Mouse (Mus musculus) hindbrain, embryonic 14.5 days (tissue): ENCODE data around the gene Olfr518. TPM values are rescaled to one million over a fixed set of nuclear protein-coding genes. Genes with fewer than 3 reads are reported as not detected.
A peak's percentile ranks its signal among the peaks of the same experiment; 100 is the strongest.

ENCODE experiments used
- ATAC-seq: fragments of 200-750 bp; cut with Nextera tagmentation; 2 replicates; pipeline ENCODE4 v1.8.0; 2017; ENCODE audit warnings: moderate number of reproducible peaks, mild to moderate bottlenecking, moderate TSS enrichment, moderate library complexity; ENCODE audit not compliant: low FRiP score
- DNase-seq: peaks from one replicate; pipeline ENCODE4 v3.0.0-alpha.2; 2015; ENCODE audit warnings: low spot score
- H3K27ac ChIP-seq: fragments of 300-500 bp; sonication (generic); 2 replicates; pipeline ENCODE4 v1.5.1; 2014; ENCODE audit warnings: mild to moderate bottlenecking, moderate library complexity
- H3K27me3 ChIP-seq: fragments of 300-500 bp; sonication (generic); 2 replicates; pipeline ENCODE4 v1.6.1; 2014; ENCODE audit warnings: mild to moderate bottlenecking, low read length, mixed read lengths; ENCODE audit not compliant: control insufficient read depth, insufficient read depth
- H3K36me3 ChIP-seq: fragments of 300-500 bp; sonication (generic); replicated peaks from 2 replicates; pipeline ENCODE4 v1.6.1; 2014; ENCODE audit not compliant: control insufficient read depth, insufficient read depth
- H3K4me1 ChIP-seq: fragments of 300-500 bp; sonication (generic); replicated peaks from 2 replicates; pipeline ENCODE4 v1.6.1; 2014; ENCODE audit warnings: antibody characterized with exemption, low read length, mixed read lengths; ENCODE audit not compliant: control insufficient read depth, insufficient read depth
- H3K4me2 ChIP-seq: fragments of 300-500 bp; sonication (generic); replicated peaks from 2 replicates; pipeline ENCODE4 v1.6.1; 2014; ENCODE audit warnings: mild to moderate bottlenecking, moderate library complexity
- H3K4me3 ChIP-seq: fragments of 300-500 bp; sonication (generic); replicated peaks from 2 replicates; pipeline ENCODE4 v1.5.1; 2014; ENCODE audit warnings: mild to moderate bottlenecking, low read length
- H3K9ac ChIP-seq: fragments of 300-500 bp; sonication (generic); 2 replicates; pipeline ENCODE4 v1.6.1; 2014
- H3K9me3 ChIP-seq: fragments of 300-500 bp; sonication (generic); 2 replicates; pipeline ENCODE4 v1.6.1; 2016; ENCODE audit warnings: low read length; ENCODE audit not compliant: control insufficient read depth
- WGBS: fragments of 180-500 bp; shearing (Covaris S2); extraction: QIAGEN DNeasy Blood & Tissue Kit; methylation state at CpG from one replicate; pipeline ENCODE4 v1.1.7; 2014; 5-methylcytosine and 5-hydroxymethylcytosine counted together
- polyA plus RNA-seq: library from polyadenylated mRNA; unstranded; fragments of >200 nt; fragmentation: Nextera tagmentation; extraction: Ambion mirVana; gene quantifications from 2 replicates; pipeline ENCODE4 v1.2.1, GENCODE M21; 2014

The Olfr518 gene
- polyA plus RNA-seq, result not detected in 2 replicates

DNA sequence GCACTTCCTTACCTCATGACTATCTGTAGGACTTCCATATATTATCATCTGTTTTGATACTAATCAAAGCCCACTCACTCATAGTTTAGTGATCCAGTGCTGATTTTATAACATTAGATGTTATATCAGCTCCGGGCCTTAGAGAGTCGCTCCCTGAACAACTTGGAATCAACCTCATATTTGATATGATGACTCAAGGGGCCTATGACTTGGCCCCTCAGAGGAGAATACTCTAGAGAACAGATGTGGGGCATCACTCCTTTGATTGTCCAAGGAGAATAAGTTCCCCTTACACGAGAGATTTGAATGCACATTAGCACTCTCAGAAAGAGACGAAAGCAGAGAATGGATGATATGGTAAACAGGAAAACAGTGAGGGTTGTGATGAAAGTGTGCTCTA, at the start of gene Olfr518:
TSS of gene Olfr518 (minus strand) at position 101 of the 400 bp plus-strand sequence.
- Histone ChIP-seq H3K9ac (no peak within 1 kb of the TSS), H3K4me3 (no peak within 1 kb of the TSS), H3K4me2 (no peak within 1 kb of the TSS), H3K27ac (no peak within 1 kb of the TSS), H3K9me3 (no peaks in the 10 kb centered on the region), H3K4me1 (no peaks in the 10 kb centered on the region), H3K36me3 (no peaks in the 10 kb centered on the region), H3K27me3 (no peaks in the 10 kb centered on the region)
- 84% methylated on average over 4 of the region's 4 CpGs for WGBS
- DNase-seq, result no peak
- no peak for ATAC-seq

GRCm38 (mm10) chr7:108933794-108934731, 49.3 kb upstream of the Olfr518 start, which contains the start of gene Eif3f:
TSS of gene Eif3f (plus strand) at chr7:108934417.
- peak within 1 kb of the TSS; percentile 81 for H3K27ac ChIP-seq
- H3K4me2 ChIP-seq, result peak within 1 kb of the TSS; percentile 96
- H3K4me3 ChIP-seq, result peak within 1 kb of the TSS; percentile 96
- ATAC-seq, result peak; percentile 97
- no peaks in the 10 kb centered on the region for H3K27me3 ChIP-seq
- peaks cover 18% of the 10 kb centered on the region for H3K4me1 ChIP-seq
- peaks cover 31% of the 10 kb centered on the region for H3K36me3 ChIP-seq
- H3K9ac ChIP-seq, result peak within 1 kb of the TSS; percentile 94
- H3K9me3 ChIP-seq, result no peaks in the 10 kb centered on the region
- DNase-seq, result peak; percentile 99
- WGBS, result 2% methylated on average over 50 of the region's 50 CpGs

DNA sequence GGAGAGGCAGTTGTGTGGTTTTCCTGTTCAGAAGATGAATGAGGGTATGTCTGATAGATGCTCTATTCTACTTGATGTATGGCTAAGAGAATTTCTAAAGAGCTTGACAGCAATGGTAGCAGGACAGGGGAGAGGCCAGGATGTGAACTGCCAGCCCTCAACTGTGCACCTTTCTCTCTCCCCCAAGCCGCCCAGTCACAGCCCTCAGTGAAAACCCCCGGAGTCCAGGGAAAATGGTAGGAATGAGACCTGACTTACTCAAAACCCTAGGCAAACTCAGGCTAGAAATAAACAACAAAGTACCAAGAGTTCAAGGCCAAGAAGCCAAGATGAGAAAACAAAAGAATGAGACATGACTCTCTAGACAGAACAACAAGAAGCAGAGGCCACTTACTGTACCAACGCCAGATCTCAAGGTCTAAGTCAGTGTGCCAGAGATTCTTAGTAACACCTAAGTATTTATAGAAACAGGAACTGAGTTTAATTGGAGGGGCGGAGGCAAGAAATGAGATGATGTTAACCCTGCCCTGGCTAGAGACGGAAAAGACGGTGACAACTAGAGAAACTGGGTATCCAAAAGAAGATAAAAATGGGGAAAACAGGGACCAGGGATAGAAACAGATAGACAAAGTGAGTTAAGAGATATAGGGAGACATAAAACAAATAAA, 45.1 kb upstream of the Olfr518 start, which contains the start of gene Nlrp10:
TSS of gene Nlrp10 (minus strand) at position 453 of the 668 bp plus-strand sequence.
- no peak within 1 kb of the TSS for H3K9ac ChIP-seq
- no peak for ATAC-seq
- no peaks in the 10 kb centered on the region for H3K9me3 ChIP-seq
- DNase-seq, result no peak
- H3K36me3 ChIP-seq, result no peaks in the 10 kb centered on the region
- no peak within 1 kb of the TSS for H3K27ac ChIP-seq
- 84% methylated on average over 6 of the region's 6 CpGs for WGBS
- H3K4me2 ChIP-seq, result no peak within 1 kb of the TSS
- peaks cover 2% of the 10 kb centered on the region; the same call in 1 of the 2 replicates for H3K4me1 ChIP-seq
- H3K27me3 ChIP-seq, result no peaks in the 10 kb centered on the region
- no peak within 1 kb of the TSS for H3K4me3 ChIP-seq

DNA sequence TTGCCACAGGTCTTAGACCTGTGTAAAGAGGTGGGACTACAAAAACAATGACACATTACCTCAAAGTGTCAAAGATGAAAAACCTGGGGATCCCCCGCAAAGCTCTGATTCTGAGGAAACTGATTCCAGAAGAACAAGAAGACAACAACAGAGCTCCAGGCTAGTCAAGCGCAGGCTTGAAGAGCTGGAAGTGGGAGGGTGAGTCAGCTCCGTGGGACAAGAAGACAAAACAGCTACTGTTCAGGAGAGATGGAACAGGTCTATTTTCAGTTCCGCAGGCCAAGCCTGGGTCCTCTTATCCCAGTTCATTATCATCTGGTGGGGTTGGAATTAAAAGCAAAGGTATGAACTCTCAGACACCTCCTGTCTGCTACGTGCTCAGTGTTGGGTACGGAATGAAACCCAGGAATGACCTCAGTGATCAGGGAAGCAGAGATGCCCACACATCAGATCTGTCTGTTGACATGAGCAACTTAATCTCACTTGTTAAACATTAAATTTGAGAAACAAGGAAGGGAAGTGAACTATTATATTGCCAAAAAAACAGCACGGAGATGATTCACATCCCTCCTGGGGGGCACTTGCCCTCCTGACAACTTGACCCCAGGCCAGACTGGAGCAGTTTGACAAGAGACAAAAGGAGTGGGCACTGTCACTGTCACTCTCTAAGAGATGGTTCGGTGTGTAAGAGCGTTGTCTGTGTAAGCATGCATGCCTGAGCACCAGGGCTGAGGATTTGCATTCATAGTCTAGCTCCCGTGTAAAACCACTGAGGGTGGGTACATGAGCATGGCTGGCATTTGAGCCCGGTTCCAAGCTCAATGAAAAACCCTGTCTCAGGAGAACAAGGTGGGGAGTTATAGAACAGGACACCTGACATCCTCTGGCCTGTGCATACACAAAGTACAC, 43.7 kb upstream of the Olfr518 start:
- no peak for ATAC-seq
- Histone ChIP-seq H3K27ac (no peak overlapping the region), H3K4me3 (no peak overlapping the region)

GRCm38 (mm10) chr7:108927043-108927442, 42.2 kb upstream of the Olfr518 start:
- Histone ChIP-seq H3K27ac (no peak overlapping the region), H3K9ac (no peak overlapping the region), H3K4me1 (no peaks in the 10 kb centered on the region), H3K36me3 (no peaks in the 10 kb centered on the region), H3K4me2 (no peak overlapping the region), H3K4me3 (no peak overlapping the region), H3K27me3 (no peaks in the 10 kb centered on the region), H3K9me3 (no peaks in the 10 kb centered on the region)
- DNase-seq, result no peak
- ATAC-seq, result no peak
- 83% methylated on average over 4 of the region's 4 CpGs for WGBS

More for the DNA sequence above, 43.7 kb upstream of the Olfr518 start:
- Histone ChIP-seq H3K4me2 (no peak overlapping the region), H3K9ac (no peak overlapping the region), H3K4me1 (no peaks in the 10 kb centered on the region), H3K36me3 (no peaks in the 10 kb centered on the region), H3K27me3 (no peaks in the 10 kb centered on the region), H3K9me3 (no peaks in the 10 kb centered on the region)
- WGBS, result 82% methylated on average over 11 of the region's 11 CpGs
- no peak for DNase-seq

- Histone ChIP-seq H3K4me3 (no peak overlapping the region), H3K9me3 (no peaks in the 10 kb centered on the region), H3K4me2 (no peak overlapping the region), H3K27ac (no peak overlapping the region), H3K9ac (no peak overlapping the region), H3K4me1 (no peaks in the 10 kb centered on the region), H3K36me3 (no peaks in the 10 kb centered on the region), H3K27me3 (no peaks in the 10 kb centered on the region)
- ATAC-seq (no peak), DNase-seq (no peak)
- WGBS, result 85% methylated on average over 2 of the region's 2 CpGs
These were observed 19.2 kb upstream of the Olfr518 start for GRCm38 (mm10) chr7:108903969-108904368.

DNA sequence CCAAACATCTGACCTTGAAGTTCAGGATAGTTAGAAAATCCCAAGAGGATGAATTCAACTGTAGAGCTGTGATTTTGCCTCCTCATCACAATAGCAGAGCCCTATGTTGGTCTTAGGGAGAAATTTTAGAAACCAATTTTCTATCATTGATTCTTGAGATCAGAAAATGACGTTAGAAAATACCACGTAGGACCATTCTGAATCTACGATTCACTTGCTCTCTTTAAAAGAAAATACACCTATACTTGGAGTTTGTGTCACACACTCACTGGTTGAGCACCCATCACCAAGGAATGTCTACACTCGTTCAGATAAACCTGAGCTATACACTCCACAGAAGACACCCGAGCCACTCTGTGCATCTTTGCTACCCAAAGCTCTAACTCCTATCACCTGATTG, 9.5 kb upstream of the Olfr518 start, which contains the start of gene Olfr519:
TSS of gene Olfr519 (minus strand) at position 101 of the 400 bp plus-strand sequence.
- Histone ChIP-seq H3K9me3 (no peaks in the 10 kb centered on the region), H3K27me3 (no peaks in the 10 kb centered on the region), H3K4me2 (no peak within 1 kb of the TSS), H3K36me3 (no peaks in the 10 kb centered on the region), H3K4me3 (no peak within 1 kb of the TSS), H3K4me1 (no peaks in the 10 kb centered on the region), H3K9ac (no peak within 1 kb of the TSS), H3K27ac (no peak within 1 kb of the TSS)
- 92% methylated on average over 5 of the region's 5 CpGs for WGBS
- no peak for ATAC-seq
- no peak for DNase-seq

DNA sequence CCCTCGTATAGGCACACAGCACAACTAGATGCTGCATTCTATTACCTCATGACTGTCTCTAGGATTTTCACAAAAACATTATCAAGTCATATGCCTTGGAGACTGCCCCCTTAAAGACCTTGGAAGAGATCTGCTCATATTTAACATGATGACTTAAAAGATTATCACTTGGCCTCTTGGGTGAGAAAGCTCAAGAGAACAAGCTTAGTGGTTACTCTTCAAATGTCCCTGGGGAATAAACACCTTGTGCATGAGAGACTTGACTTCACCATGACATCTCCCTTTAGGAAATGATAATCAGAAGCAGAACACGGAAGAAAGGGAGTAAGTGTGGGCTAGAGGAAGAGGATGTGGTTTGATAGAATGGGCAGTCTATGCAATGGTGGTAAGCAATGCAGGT, 12.5 kb downstream of the Olfr518 start, which contains the start of gene Olfr517:
TSS of gene Olfr517 (minus strand) at position 101 of the 400 bp plus-strand sequence.
- no peaks in the 10 kb centered on the region for H3K27me3 ChIP-seq
- H3K4me3 ChIP-seq, result no peak within 1 kb of the TSS
- 83% methylated on average over 2 of the region's 2 CpGs for WGBS
- H3K27ac ChIP-seq, result no peak within 1 kb of the TSS
- H3K4me2 ChIP-seq, result no peak within 1 kb of the TSS
- H3K4me1 ChIP-seq, result no peaks in the 10 kb centered on the region
- no peak within 1 kb of the TSS for H3K9ac ChIP-seq
- H3K36me3 ChIP-seq, result no peaks in the 10 kb centered on the region
- DNase-seq (no peak), ATAC-seq (no peak)
- no peaks in the 10 kb centered on the region for H3K9me3 ChIP-seq
